Mouse (Mus musculus) ES-Bruce4 (cell line): ENCODE measurements around the gene Herc6.

ENCODE experiments used
- CTCF ChIP-seq: IDR thresholded peaks from one replicate; pipeline ENCODE4 v1.8.1; 2011; ENCODE audit warnings: low read depth, low read length
- POLR2A ChIP-seq: IDR thresholded peaks from one replicate; pipeline ENCODE4 v1.8.1; 2011; ENCODE audit warnings: low read length; ENCODE audit not compliant: insufficient read depth

- TF ChIP-seq CTCF = no peak
- TF ChIP-seq POLR2A = no peak
These were observed 27.2 kb downstream of the Herc6 start for GRCm38 (mm10) chr6:57607999-57608398.
